Mouse (Mus musculus) 3T3-L1 (cell line): ENCODE data around the gene Satb1.

Source experiments
- DNase-seq: peaks from one replicate; pipeline ENCODE4 v3.0.0-alpha.2; 2015; ENCODE audit warnings: low read depth, low spot score

Gene Satb1

GRCm38 (mm10) chr17:51777813-51778212 is 55.3 kb downstream of the Satb1 start:
- DNase-seq = peak; percentile 37

- DNase-seq = no peak
Observed at GRCm38 (mm10) chr17:51775070-51775881, 57.8 kb downstream of the Satb1 start.

- DNase-seq = no peak
Observed at GRCm38 (mm10) chr17:51763600-51763999, 69.5 kb downstream of the Satb1 start.

GRCm38 (mm10) chr17:51762503-51762902 is 70.6 kb downstream of the Satb1 start:
- no peak for DNase-seq

- DNase-seq = no peak
Observed at GRCm38 (mm10) chr17:51760997-51761655, 72.0 kb downstream of the Satb1 start.

GRCm38 (mm10) chr17:51760251-51760887 is 72.7 kb downstream of the Satb1 start:
- DNase-seq = no peak

- DNase-seq = no peak
Observed at GRCm38 (mm10) chr17:51759509-51759908, 73.6 kb downstream of the Satb1 start.

GRCm38 (mm10) chr17:51752142-51752541 is 80.9 kb downstream of the Satb1 start:
- no peak for DNase-seq

GRCm38 (mm10) chr17:51747204-51747603 is 85.9 kb downstream of the Satb1 start:
- DNase-seq = no peak

- no peak for DNase-seq
Observed at GRCm38 (mm10) chr17:51742502-51742901, 90.6 kb downstream of the Satb1 start.

- no peak for DNase-seq
Observed at GRCm38 (mm10) chr17:51741126-51741525, 92.0 kb downstream of the Satb1 start.

GRCm38 (mm10) chr17:51740246-51740645 is 92.8 kb downstream of the Satb1 start:
- no peak for DNase-seq

- no peak for DNase-seq
Observed at GRCm38 (mm10) chr17:51724486-51724885, 108.6 kb downstream of the Satb1 start.

- DNase-seq = no peak
Observed at GRCm38 (mm10) chr17:51695711-51696110, 137.4 kb downstream of the Satb1 start.

GRCm38 (mm10) chr17:51695271-51695670 is 137.8 kb downstream of the Satb1 start:
- no peak for DNase-seq

GRCm38 (mm10) chr17:51690526-51690925 is 142.6 kb downstream of the Satb1 start:
- DNase-seq = no peak

- DNase-seq = no peak
Observed at GRCm38 (mm10) chr17:51687226-51687625, 145.9 kb downstream of the Satb1 start.
